Mouse (Mus musculus): Measurements from ENCODE around the gene Gna15. TPM values are rescaled to one million over a fixed set of nuclear protein-coding genes. Genes with fewer than 3 reads are reported as not detected.

Gene Gna15
- 7.0 and 7.3 TPM in 2 replicates for polyA plus RNA-seq (2016; fragmentation: Nextera tagmentation; extraction: Ambion mirVana)

DNA sequence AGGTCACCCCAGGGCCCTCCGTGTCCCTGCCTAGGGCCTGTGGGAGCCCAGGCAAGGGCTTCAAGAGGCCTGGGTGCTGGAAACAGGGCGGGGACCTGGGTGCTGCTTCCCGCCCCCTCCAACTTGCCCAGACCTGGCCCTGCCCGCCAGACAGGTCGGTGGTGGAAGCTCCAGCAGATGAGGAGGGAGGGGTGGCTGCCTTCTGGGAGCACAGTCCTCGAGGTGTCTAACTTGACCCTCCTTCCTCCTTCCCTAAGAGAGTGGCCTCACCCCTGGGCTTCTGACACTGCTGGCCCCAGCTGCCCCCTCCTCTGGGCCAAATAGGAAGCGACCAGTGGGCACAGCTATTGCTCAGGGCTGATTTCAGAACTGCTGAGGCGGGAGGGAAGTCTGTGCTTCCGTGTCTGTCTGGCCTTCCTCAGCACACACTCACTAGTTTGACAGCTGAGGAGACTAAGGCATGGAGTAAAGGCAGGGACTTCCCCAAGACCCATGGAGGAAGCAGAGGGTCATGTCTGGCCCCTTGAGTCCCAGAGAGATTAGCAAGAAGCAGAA is at the start of gene Gna15:
Gene Gna15 (minus strand): TSS at position 175 of the 555 bp plus-strand sequence.
- Histone ChIP-seq H3K27me3 (replicated peaks) (no peaks in the 10 kb centered on the region), H3K4me2 (peak within 1 kb of the TSS; percentile 75), H3K27ac (peak within 1 kb of the TSS; percentile 81), H3K9ac (peak within 1 kb of the TSS; percentile 71), H3K9me3 (replicated peaks) (no peaks in the 10 kb centered on the region), H3K4me3 (peak within 1 kb of the TSS; percentile 51), H3K4me1 (peaks cover 54% of the 10 kb centered on the region), H3K36me3 (peaks cover 6% of the 10 kb centered on the region)
- ATAC-seq: peak; percentile 57
- WGBS (ENCODE audit: insufficient replicate concordance): 5% methylated on average over 9 of the region's 9 CpGs

DNA sequence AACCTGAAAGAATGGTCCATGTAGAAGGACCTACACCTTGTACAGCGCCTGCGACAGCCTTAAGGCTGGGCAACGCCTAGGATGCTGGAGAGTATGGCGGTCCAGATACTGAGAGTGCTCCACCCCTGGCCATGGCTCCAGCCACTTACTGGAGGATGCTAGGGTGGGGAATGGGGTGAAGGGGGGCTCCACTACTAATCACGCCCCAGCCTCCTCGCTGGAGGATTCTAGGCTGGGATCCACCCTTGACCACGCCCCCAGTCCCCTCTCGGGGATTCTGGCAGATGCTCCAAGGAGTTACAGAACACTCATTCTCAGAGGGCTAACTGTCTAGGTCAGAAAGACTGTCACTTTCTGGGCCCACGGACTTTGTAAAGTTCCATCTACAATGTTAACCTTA is 49.0 kb upstream of the Gna15 start:
- ATAC-seq: peak; percentile 77
- Histone ChIP-seq H3K4me3 (peak overlapping the region; percentile 65), H3K4me1 (peaks cover 74% of the 10 kb centered on the region), H3K36me3 (no peaks in the 10 kb centered on the region), H3K27ac (peak overlapping the region; percentile 64; the same call in 1 of the 2 replicates), H3K9ac (no peak overlapping the region), H3K9me3 (replicated peaks) (no peaks in the 10 kb centered on the region), H3K27me3 (replicated peaks) (peaks cover 78% of the 10 kb centered on the region), H3K4me2 (peak overlapping the region; percentile 93)
- WGBS (ENCODE audit: insufficient replicate concordance): 8% methylated on average over 9 of the region's 9 CpGs

GRCm38 (mm10) chr10:81572133-81572671 is 48.2 kb upstream of the Gna15 start:
- Histone ChIP-seq H3K9ac (peak overlapping the region; percentile 55; the same call in 1 of the 2 replicates), H3K9me3 (replicated peaks) (no peaks in the 10 kb centered on the region), H3K36me3 (no peaks in the 10 kb centered on the region), H3K27ac (peak overlapping the region; percentile 64), H3K27me3 (replicated peaks) (peaks cover 70% of the 10 kb centered on the region), H3K4me1 (peaks cover 78% of the 10 kb centered on the region), H3K4me3 (peak overlapping the region; percentile 65), H3K4me2 (peak overlapping the region; percentile 93)
- peak; percentile 0; the same call in 1 of the 2 replicates for ATAC-seq
- WGBS (ENCODE audit: insufficient replicate concordance): 11% methylated on average over 9 of the region's 9 CpGs

DNA sequence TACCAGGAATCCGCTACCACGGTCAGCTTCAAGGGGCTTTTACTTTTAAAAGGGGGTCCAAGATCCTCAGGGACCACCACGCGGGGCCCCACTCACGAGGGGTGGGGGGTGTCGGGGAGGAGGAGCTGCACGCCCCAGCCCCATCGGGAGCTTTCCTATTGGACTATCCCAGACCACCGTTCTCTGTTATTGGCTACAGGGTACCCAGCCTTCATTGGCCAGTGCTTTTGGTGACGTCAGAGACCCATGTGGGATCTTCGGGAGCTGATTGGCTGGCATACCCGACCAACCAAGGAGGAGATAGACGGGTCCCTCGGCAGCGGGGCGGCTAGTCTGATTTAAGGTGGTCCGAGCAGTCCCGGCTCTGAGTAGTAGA is 47.5 kb upstream of the Gna15 start:
- Histone ChIP-seq H3K4me3 (peak overlapping the region; percentile 65), H3K4me1 (peaks cover 78% of the 10 kb centered on the region), H3K27me3 (replicated peaks) (peaks cover 63% of the 10 kb centered on the region), H3K4me2 (peak overlapping the region; percentile 93), H3K9me3 (replicated peaks) (no peaks in the 10 kb centered on the region), H3K9ac (peak overlapping the region; percentile 74), H3K36me3 (no peaks in the 10 kb centered on the region), H3K27ac (peak overlapping the region; percentile 83)
- under 1% methylated on average over 18 of the region's 18 CpGs for WGBS (ENCODE audit: insufficient replicate concordance)
- ATAC-seq: peak; percentile 85

- ATAC-seq: peak; percentile 22; the same call in 1 of the 2 replicates
- Histone ChIP-seq H3K9me3 (replicated peaks) (no peaks in the 10 kb centered on the region), H3K9ac (peak overlapping the region; percentile 74), H3K4me1 (peaks cover 74% of the 10 kb centered on the region), H3K4me2 (peak overlapping the region; percentile 93), H3K36me3 (peaks cover 5% of the 10 kb centered on the region), H3K4me3 (peak overlapping the region; percentile 65), H3K27ac (peak overlapping the region; percentile 83), H3K27me3 (replicated peaks) (peaks cover 57% of the 10 kb centered on the region)
- 2% methylated on average over 31 of the region's 34 CpGs for WGBS (ENCODE audit: insufficient replicate concordance)
These were observed 46.9 kb upstream of the Gna15 start for GRCm38 (mm10) chr10:81570831-81571500.

- H3K27me3 ChIP-seq (replicated peaks): peaks cover 51% of the 10 kb centered on the region
- H3K4me1 ChIP-seq: peaks cover 73% of the 10 kb centered on the region
- peak overlapping the region; percentile 83 for H3K27ac ChIP-seq
- WGBS (ENCODE audit: insufficient replicate concordance): 13% methylated on average over 9 of the region's 11 CpGs
- no peak for ATAC-seq
- peak overlapping the region; percentile 93 for H3K4me2 ChIP-seq
- no peaks in the 10 kb centered on the region for H3K9me3 ChIP-seq (replicated peaks)
- peaks cover 12% of the 10 kb centered on the region for H3K36me3 ChIP-seq
- peak overlapping the region; percentile 65 for H3K4me3 ChIP-seq
- H3K9ac ChIP-seq: peak overlapping the region; percentile 74
These were observed 46.3 kb upstream of the Gna15 start for GRCm38 (mm10) chr10:81570238-81570800.

- Histone ChIP-seq H3K9me3 (replicated peaks) (no peaks in the 10 kb centered on the region), H3K4me3 (no peak overlapping the region), H3K36me3 (peaks cover 18% of the 10 kb centered on the region), H3K9ac (no peak overlapping the region), H3K27me3 (replicated peaks) (peaks cover 44% of the 10 kb centered on the region), H3K27ac (peak overlapping the region; percentile 83; the same call in 1 of the 2 replicates), H3K4me1 (peaks cover 71% of the 10 kb centered on the region), H3K4me2 (peak overlapping the region; percentile 93; the same call in 1 of the 2 replicates)
- 62% methylated on average over 9 of the region's 9 CpGs for WGBS (ENCODE audit: insufficient replicate concordance)
- no peak for ATAC-seq
These were observed 45.6 kb upstream of the Gna15 start for GRCm38 (mm10) chr10:81569507-81570237.

DNA sequence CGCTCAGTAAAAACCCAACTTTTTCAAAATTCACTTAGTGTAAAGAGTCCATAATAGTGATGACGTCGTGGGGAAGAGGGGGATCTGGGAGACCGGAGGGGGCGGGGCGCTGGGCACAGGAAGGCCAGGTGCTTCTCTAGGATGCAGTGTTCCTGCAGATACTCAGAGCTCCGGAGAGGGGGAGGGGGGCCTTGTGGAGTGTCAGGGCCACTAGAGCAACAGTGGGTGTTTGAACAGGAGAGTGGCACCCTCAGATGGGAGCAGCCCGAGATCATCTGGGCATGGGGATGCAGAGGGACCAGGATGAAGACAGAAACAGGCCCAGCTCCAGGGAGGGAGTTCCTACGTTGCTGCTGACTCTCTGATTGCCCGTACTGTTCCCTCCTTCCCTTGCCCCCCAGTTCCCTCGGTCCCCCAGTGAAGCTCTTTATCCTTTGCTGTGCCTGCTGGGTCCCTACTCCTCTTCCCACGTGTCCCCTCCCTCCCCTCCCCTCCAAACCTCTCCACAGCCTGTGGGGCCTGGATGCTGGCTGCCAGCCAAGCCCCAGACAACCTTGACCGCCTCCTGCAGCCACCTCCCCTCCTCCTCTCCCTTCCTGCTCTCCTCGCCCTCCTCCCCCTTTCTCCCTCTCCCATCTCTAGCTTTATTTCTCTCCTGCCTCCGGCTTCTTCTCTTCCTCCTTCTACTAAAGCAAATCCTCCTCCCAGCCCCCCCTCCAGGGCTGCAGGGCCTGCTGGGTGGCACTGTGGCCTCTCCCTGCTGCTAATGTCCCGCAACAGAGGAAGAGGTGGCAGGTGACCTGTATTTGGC is 44.6 kb upstream of the Gna15 start:
- peak overlapping the region; percentile 46; the same call in 1 of the 2 replicates for H3K27ac ChIP-seq
- WGBS (ENCODE audit: insufficient replicate concordance): 28% methylated on average over 16 of the region's 16 CpGs
- peaks cover 34% of the 10 kb centered on the region for H3K27me3 ChIP-seq (replicated peaks)
- H3K4me2 ChIP-seq: peak overlapping the region; percentile 8; the same call in 1 of the 2 replicates
- H3K9ac ChIP-seq: no peak overlapping the region
- H3K36me3 ChIP-seq: peaks cover 29% of the 10 kb centered on the region
- ATAC-seq: no peak
- H3K9me3 ChIP-seq (replicated peaks): no peaks in the 10 kb centered on the region
- peaks cover 71% of the 10 kb centered on the region for H3K4me1 ChIP-seq
- no peak overlapping the region for H3K4me3 ChIP-seq

DNA sequence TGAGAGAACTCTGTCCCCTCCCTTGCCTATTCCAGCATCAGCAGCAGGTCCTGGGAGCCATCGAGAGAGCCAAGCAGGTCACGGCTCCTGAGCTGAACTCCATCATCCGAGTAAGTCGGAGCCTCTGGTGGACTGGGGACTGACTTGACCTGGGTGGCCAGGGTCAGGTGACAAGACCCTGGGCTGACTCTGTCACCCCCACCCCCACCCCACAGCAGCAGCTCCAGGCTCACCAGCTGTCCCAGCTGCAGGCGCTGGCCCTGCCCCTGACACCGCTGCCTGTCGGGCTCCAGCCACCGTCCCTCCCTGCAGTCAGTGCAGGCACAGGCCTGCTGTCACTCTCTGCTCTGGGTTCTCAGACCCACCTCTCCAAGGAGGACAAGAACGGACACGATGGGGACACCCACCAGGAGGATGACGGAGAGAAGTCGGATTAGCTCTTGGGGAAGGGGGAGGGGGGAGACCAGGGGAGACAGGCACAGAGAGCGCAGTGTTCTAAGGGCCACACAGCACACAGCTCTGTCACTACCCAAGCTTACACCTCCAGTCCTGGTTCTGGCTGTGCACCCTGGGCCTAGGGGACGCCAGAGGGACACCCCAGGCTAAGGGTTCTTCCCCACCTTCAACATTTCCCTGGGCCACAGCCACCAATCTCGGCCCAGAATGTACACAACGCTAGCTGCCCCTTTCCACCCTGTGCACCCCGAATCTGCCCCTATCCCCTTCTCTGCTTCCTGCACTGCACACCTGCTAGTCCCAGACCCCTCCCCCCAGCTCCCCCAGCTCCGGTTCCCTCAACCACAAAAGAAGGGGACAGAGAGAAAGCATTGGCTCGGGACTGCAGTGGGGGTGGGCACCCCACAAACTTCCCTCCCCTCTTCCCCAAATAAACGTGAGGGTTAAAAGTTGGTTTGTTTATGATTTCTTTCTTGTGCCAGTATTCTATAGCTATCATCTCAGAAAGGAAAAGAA is 41.5 kb upstream of the Gna15 start:
- no peak overlapping the region for H3K4me3 ChIP-seq
- peaks cover 22% of the 10 kb centered on the region for H3K27me3 ChIP-seq (replicated peaks)
- no peak for ATAC-seq
- 0 out of 2 replicates have a peak overlapping the region, but pooled peaks have one; percentile 3 for H3K27ac ChIP-seq
- peaks cover 50% of the 10 kb centered on the region for H3K36me3 ChIP-seq
- H3K4me2 ChIP-seq: no peak overlapping the region
- H3K9ac ChIP-seq: no peak overlapping the region
- peaks cover 78% of the 10 kb centered on the region for H3K4me1 ChIP-seq
- 67% methylated on average over 20 of the region's 20 CpGs for WGBS (ENCODE audit: insufficient replicate concordance)
- no peaks in the 10 kb centered on the region for H3K9me3 ChIP-seq (replicated peaks)

- peaks cover 79% of the 10 kb centered on the region for H3K4me1 ChIP-seq
- H3K4me3 ChIP-seq: no peak overlapping the region
- no peak overlapping the region for H3K4me2 ChIP-seq
- WGBS (ENCODE audit: insufficient replicate concordance): 35% methylated on average over 10 of the region's 10 CpGs
- ATAC-seq: no peak
- peaks cover 50% of the 10 kb centered on the region for H3K36me3 ChIP-seq
- peaks cover 14% of the 10 kb centered on the region for H3K27me3 ChIP-seq (replicated peaks)
- H3K9ac ChIP-seq: no peak overlapping the region
- no peaks in the 10 kb centered on the region for H3K9me3 ChIP-seq (replicated peaks)
- peak overlapping the region; percentile 37; the same call in 1 of the 2 replicates for H3K27ac ChIP-seq
These were observed 40.7 kb upstream of the Gna15 start for GRCm38 (mm10) chr10:81564734-81565133.

Measured in liver, embryonic 12.5 days (tissue).